Mouse (Mus musculus): Measurements from ENCODE around the gene Tbc1d19.

DNA sequence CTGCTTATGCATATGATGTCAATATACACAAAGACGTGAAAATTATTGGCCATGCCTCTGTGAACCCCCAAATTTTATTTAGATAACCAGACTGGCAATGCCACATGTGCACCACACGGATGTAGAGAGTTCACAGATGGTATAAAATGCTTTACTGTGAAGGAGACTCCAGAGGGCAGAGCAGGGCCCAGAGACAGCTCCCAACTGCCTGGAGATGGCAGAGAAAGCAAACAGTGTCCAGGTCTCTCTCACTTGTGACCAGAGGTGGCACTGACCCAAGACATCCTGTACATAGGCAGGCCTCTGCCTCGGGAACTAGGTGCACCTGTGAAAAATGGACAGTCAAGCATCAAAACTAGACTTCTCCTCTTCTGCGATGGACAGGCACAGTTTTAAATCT, 114.6 kb downstream of the Tbc1d19 start:
- no peak for TF ChIP-seq POLR2A (IDR thresholded peaks at IDR 0.05; ENCODE audit: borderline replicate concordance, extremely low read depth, low read depth, low read length)
- peak; percentile 31; the same call in 1 of the 2 replicates for TF ChIP-seq CTCF (IDR thresholded peaks at IDR 0.05; ENCODE audit: insufficient read depth, low read length)

All from lung, adult 2 months (tissue).